Mouse (Mus musculus): ENCODE results near the gene Sox5.

GRCm38 (mm10) chr6:144463691-144464090 is 318.1 kb downstream of the Sox5 start:
- TF ChIP-seq POLR2A (IDR thresholded peaks at IDR 0.05; ENCODE audit: low read depth, low read length) = no peak
- no peak for TF ChIP-seq CTCF (IDR thresholded peaks at IDR 0.05; ENCODE audit: extremely low read depth, insufficient read depth, insufficient read length, insufficient replicate concordance)

Measured in spleen, adult 2 months (tissue).